Mouse (Mus musculus): Measurements from ENCODE around the gene Nxt1.

The Nxt1 gene

DNA sequence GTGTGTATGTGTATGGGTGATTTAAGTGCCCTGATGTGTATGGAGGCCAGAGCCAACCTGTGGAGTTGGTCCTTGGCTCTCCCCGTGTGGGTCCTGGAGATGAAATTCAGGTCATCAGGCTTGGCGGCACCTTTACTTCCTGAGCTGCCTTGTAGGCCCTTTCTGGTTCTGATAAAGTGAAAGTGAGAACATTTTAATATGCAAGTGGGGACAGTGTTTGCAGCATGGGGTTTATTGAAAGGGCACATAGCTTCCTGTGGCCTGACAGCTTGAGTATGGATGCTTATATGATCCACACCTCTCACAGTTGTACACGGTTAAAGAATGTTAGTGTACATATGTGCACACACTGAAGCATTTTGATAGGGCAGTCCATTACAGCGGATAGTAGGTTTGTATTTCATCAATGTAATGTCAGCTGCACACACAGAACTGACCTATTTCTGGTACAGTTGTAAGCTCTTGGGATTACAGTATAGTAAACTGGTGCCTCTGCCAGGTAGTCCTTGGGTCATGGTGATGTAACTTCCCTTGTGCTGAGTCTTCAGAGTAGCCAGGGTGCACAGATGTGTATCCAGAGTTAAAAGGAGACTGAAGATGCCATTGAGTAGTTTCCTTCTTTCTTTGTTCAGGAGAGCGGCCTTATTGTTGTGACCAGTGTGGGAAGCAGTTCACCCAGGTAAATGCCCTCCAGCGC, 17.2 kb downstream of the Nxt1 start:
- DNase-seq (ENCODE audit: inconsistent ontology term): no peak

- DNase-seq (ENCODE audit: inconsistent ontology term): no peak
Observed at GRCm38 (mm10) chr2:148690291-148690690, 17.9 kb downstream of the Nxt1 start.

DNA sequence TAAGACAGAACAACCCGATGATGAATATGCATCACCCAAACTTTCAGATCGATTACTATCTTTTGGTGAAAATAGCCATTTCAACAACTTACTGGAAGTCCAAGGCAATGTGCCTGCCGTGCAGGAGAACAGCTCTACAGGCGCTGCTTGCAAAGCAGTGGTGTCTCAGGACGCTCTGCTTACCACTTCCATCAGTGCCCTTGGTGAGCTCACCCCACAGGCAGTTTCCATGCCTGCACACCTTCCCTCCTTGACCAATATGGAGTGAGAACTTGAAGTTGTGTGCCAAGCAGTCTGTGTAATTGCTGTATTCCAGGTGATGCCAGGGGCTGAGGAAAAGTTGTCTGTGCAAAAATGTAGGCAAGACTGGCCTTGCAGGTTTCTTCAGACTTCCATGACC, 18.4 kb downstream of the Nxt1 start:
- no peak for DNase-seq (ENCODE audit: inconsistent ontology term)

DNA sequence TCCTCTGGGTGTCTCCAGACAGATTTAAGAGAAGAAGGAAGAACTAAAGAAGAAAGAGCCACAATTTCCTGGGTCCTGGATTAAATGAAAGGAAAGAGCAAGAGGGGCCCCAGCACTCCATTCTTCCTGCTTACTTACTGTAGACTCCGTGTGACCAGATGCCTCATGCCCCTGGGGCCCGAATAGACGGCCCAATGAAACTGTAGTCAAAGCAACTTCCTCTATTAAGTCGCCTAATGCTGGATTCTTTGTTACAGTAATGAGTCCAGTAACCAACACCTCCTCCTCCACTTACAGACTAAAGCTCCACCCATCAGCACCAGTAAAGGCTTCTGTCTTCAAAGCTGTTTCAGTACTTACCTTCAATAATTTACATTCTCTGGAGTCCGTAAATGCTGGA, 26.2 kb downstream of the Nxt1 start:
- no peak for DNase-seq (ENCODE audit: inconsistent ontology term)

GRCm38 (mm10) chr2:148706409-148707201, 34.2 kb downstream of the Nxt1 start:
- no peak for DNase-seq (ENCODE audit: inconsistent ontology term)

GRCm38 (mm10) chr2:148707202-148707530, 34.8 kb downstream of the Nxt1 start:
- DNase-seq (ENCODE audit: inconsistent ontology term): no peak

DNA sequence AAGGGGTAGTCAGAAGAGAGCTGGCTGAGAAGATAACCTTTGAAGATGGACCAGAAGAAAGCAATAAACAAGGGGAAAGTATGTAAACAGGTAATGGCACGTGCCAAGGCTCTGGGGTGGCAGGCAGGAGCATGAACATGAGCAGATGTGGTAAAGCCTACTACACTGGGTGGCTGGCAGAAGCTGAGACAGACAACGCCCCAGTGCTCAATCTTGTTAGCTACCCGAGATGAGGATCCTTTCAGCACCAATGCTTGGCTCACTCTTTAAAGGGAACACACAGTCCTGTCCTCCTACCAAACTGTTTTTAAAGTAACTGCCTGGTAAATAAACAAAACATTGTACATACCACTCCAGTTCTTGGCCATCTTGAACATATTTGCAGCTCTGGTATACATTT, 39.9 kb downstream of the Nxt1 start:
- no peak for DNase-seq (ENCODE audit: inconsistent ontology term)

GRCm38 (mm10) chr2:148717072-148717471, 44.7 kb downstream of the Nxt1 start:
- DNase-seq (ENCODE audit: inconsistent ontology term): no peak

- DNase-seq (ENCODE audit: inconsistent ontology term): peak; percentile 6
Observed at GRCm38 (mm10) chr2:148719271-148719995, 47.0 kb downstream of the Nxt1 start.
